Mouse (Mus musculus) 3T3-L1 (cell line): ENCODE measurements around the gene Spns2.

ENCODE experiments used
- DNase-seq: peaks from one replicate; pipeline ENCODE4 v3.0.0-alpha.2; 2015; ENCODE audit warnings: low read depth, low spot score

Spns2 gene

GRCm38 (mm10) chr11:72501426-72502002 is 11.8 kb upstream of the Spns2 start:
- DNase-seq = peak; percentile 86

GRCm38 (mm10) chr11:72500139-72500538 is 10.4 kb upstream of the Spns2 start:
- no peak for DNase-seq

- no peak for DNase-seq
Measured at GRCm38 (mm10) chr11:72497367-72497766, 7.7 kb upstream of the Spns2 start.

- DNase-seq = no peak
Measured at GRCm38 (mm10) chr11:72496775-72497174, 7.1 kb upstream of the Spns2 start.

- peak; percentile 56 for DNase-seq
Measured at GRCm38 (mm10) chr11:72496066-72496465, 6.4 kb upstream of the Spns2 start.

- DNase-seq = peak; percentile 46
Measured at GRCm38 (mm10) chr11:72494046-72494988, 4.6 kb upstream of the Spns2 start.

GRCm38 (mm10) chr11:72491130-72491960 is 1.6 kb upstream of the Spns2 start:
- DNase-seq = peak; percentile 71

GRCm38 (mm10) chr11:72489397-72489796 is 307 bp downstream of the Spns2 start:
- DNase-seq = no peak

- no peak for DNase-seq
Measured at GRCm38 (mm10) chr11:72488753-72489271, 892 bp downstream of the Spns2 start.

GRCm38 (mm10) chr11:72487739-72488138 is 2.0 kb downstream of the Spns2 start:
- no peak for DNase-seq

GRCm38 (mm10) chr11:72487171-72487570 is 2.5 kb downstream of the Spns2 start:
- no peak for DNase-seq

GRCm38 (mm10) chr11:72485960-72486359 is 3.7 kb downstream of the Spns2 start:
- DNase-seq = no peak

GRCm38 (mm10) chr11:72485157-72485556 is 4.5 kb downstream of the Spns2 start:
- DNase-seq = no peak

GRCm38 (mm10) chr11:72484549-72484948 is 5.2 kb downstream of the Spns2 start:
- no peak for DNase-seq

- no peak for DNase-seq
Measured at GRCm38 (mm10) chr11:72481952-72482351, 7.8 kb downstream of the Spns2 start.

- no peak for DNase-seq
Measured at GRCm38 (mm10) chr11:72481313-72481712, 8.4 kb downstream of the Spns2 start.

- peak; percentile 42 for DNase-seq
Measured at GRCm38 (mm10) chr11:72479499-72479898, 10.2 kb downstream of the Spns2 start.

- peak; percentile 91 for DNase-seq
Measured at GRCm38 (mm10) chr11:72478228-72478627, 11.5 kb downstream of the Spns2 start.

- peak; percentile 39 for DNase-seq
Measured at GRCm38 (mm10) chr11:72477653-72478052, 12.1 kb downstream of the Spns2 start.

- DNase-seq = no peak
Measured at GRCm38 (mm10) chr11:72477182-72477581, 12.5 kb downstream of the Spns2 start.

GRCm38 (mm10) chr11:72476074-72476625 is 13.6 kb downstream of the Spns2 start:
- DNase-seq = no peak
